Mouse (Mus musculus): ENCODE results near the gene Zbtb5. TPM values are rescaled to one million over a fixed set of nuclear protein-coding genes. Genes with fewer than 3 reads are reported as not detected.
"Not testable (repeated sequence)": the region's sequence is repeated elsewhere in the genome, so short reads cannot be mapped to it uniquely, and the experiment has no call there.

Gene Zbtb5
- total RNA-seq, 2 experiments from 2014 or later: 9.1 to 13.1 TPM

DNA sequence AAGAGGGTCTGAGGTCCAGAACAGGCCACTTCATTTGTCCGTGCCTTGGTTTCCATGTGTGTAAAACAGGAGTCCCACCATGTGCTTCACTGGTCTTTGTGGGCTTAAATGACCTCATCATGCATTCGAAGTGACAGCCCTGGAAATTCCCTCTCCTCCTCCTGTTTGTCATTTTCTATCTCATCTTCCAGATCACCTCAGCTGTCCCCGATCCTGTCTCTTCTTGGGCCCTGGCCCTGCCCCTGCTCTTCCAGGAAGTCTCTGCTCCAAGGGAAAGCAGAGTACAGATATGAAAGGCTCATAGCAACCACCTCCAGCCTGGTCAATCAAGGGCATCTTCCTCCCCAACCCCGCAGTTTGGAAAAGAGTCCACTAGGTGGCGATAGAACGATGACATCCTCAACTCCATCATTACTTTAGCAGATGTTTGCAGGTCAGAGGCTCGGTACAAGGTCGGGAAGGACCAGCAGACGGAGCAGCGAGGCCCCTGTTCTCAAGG, 41.6 kb downstream of the Zbtb5 start:
- peak; percentile 57 to 68 for DNase-seq

DNA sequence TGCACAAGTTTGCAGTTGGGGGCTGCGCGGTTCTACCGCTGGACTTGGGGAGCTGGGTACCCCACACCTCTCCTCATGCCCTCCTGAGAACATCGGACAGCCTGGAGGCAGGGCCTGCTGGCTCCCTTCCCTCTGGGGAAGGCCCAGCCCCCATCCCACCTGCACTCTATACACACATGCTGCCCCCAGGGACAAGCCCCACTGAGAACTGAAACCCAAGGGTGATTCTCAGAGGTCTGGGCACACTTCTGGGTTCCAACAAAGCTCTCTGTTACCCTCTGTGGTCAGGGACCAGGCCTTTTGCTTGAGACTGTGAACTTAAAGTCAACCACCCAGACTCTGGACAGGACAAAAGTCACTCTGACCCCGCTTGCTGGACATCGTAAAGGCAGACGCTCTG, 42.2 kb downstream of the Zbtb5 start:
- DNase-seq: no peak

DNA sequence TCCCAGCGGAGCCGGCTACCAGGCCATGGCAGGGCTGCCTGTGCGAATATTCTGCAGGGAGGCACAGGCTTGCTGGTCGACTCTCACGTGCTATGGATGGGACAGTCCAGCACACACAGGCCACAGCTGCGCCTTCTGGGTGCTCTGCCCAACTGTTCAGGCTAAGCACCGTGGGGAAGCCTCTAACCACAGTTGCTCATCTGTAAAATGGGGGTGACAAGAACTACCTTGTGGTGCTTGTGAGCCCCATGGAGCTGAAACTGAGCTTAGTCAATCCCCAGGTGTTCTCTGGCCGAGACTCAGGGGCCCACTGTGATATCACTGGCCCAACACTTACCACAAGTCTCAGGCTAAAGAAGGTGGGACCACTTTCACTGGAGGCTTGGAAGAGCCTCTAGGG, 44.8 kb downstream of the Zbtb5 start:
- DNase-seq: no peak

DNA sequence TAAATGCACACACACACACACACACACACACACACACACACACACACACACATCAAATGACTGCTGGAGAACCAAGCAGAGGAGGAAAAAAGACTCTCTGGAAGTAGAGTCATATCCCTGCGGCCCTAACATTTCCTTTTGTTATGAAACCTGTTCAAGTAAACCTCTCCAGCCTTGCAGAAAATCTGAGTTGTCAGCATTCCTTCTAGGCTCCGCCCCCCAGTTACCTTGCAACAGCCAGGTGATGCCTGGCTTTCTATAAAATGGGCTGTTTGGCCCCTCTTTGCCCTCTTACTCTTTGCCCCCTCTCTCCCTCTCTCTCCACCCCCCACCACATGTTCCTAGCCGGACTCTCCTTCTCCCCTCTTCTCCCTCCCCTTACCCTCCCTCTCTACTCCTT, 46.5 kb downstream of the Zbtb5 start:
- no peak for DNase-seq

DNA sequence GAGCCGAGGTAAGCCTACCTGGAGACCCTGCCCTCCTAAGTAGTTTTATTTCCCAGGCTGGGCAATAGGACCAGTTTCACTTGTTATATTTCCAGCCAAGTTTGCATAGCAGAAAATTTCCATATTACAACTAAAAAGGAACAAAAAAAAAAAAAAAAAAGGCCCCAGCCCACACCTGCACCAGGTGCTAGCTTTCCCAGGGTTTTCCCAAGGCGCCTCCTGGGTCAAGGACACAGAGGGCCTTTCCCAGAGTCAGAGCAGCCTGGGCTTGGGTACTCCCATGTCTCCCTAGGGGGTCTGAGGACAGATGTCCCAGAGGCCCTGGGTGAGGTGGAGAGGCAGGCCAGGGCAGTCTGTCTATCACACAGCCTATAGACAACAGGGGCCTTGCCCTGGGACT, 47.0 kb downstream of the Zbtb5 start:
- no peak for DNase-seq

DNA sequence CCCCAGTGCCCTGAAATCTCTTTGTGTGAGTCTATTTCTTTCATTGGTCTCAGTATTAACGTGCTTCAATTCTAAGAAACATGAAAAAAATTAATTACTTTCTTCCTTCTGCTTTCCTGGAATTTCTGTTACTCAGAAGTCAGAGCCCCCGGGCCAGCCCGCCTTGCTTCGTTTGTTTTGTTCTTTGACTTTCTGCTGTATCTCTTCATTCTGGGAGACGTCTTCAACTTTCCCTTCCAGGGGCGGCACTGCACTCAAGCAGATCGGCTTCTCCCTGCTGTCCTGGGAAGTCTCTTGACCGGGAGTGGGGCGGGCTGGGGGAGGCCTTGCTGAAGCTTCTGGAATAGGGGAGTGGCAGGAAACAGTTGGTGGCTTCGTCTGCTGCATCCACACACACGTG, 49.1 kb downstream of the Zbtb5 start:
- no peak for DNase-seq

DNA sequence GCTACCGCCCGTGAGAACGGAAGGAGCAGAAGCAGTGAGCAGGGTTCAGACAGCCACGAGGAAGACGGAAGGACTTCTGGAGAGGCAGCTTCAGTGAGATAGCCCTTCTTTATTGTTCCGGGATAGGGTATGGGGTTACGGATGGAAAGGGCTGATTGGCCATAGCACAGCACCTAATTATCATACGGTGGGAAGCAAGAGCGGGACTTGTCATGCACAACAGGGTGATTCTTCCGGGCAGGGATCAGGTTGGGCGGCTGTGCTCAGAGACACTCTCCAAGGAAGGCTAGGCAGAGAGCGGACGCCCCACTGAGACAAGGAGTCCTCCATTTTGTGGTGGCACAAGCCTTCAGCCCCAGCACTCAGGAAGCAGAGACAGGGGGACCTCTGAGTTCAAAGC, 53.0 kb downstream of the Zbtb5 start:
- DNase-seq: no peak

DNA sequence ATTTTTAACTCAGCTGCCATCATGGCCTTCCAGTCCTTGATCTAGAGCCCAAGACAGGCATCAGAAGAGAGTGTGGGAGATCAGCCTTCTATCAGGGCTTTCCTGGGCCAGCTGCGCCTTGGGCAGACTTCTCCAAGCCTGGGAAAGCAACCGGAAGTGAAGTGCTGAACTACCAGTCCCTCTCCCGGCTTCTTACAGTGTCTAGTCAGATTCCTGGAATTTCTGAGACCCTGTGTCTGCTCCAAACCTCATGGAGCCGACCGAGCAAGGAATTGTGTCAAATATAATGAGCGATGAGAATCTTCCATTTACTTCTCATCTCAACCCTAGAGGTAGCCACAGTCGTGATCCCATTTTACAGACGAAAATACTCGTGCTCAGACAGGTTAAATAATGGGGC, 53.4 kb downstream of the Zbtb5 start:
- DNase-seq: no peak

DNA sequence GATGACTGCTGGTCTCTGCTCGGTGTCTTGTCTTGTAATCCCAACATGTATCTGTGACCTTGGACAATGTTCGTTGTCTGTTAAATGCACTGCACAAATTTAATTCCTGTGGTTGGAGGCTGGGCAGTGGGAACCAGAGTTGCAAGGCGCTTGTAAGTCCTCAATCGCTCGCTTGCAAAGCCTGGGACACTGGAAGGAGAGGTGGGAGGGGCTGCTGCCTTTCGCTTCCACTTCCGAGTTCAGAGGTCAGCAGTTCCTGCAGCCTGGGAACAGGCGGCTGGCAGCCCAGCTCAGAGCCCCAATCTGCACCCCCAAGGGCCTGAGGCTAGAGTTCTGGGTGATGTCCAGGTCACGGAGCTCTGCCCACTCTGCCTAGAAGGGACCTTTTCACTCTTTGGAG, 59.2 kb downstream of the Zbtb5 start:
- DNase-seq: no peak

DNA sequence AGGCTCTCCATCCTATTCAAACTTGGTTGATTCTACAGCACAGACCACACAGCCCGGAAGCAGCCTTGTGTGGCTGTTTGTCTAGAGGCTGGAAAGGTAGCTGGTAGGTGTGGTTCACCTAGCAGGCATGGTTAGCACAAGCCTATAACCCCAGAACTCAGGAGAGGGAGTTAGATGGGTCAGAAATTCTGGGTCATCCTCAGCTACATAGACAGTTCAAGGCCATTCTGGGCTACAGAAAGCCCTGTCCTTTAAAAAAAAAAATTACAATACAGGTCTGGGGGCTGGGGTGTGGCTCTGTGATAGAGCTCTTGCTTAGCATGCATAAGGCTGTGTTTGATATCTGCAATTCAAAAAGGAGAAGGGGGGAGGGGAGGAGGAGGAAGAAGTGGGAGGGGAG, 63.9 kb downstream of the Zbtb5 start:
- no peak for DNase-seq

DNA sequence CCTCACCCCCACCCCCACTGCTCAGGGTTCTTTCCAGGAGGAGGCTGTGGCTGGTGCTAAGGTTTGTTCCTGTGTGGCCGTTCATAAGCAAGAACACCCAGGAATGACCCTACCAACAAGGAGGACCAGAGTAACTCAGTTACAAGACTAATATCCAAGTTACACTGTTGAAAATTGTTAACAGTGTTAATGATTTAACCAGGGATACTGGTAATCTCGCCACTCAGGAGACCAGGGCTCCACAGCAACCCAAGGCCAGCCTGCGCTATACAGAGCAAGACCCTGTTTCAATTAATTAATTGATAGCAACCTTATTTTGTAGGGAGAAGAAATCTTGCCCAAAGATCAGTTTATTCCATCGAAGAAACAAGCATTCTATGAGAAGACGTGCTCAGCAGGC, 64.7 kb downstream of the Zbtb5 start:
- no peak for DNase-seq

DNA sequence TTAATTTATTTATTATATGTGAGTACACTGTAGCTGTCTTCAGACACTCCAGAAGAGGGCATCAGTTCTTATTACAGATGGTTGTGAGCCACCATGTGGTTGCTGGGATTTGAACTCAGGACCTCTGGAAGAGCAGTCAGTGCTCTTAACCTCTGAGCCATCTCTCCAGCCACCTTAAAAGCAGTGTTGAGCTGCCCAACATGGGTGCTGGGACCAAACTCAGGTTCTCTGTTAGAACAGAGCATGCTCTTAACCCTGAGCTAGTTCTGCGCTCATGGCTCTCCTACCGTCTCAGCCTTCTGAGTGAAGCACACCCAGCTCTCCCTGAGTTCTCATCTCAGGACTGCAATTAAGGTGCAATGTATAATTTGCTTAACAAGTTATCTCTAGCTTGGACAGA, 66.1 kb downstream of the Zbtb5 start:
- not testable (repeated sequence) for DNase-seq

DNA sequence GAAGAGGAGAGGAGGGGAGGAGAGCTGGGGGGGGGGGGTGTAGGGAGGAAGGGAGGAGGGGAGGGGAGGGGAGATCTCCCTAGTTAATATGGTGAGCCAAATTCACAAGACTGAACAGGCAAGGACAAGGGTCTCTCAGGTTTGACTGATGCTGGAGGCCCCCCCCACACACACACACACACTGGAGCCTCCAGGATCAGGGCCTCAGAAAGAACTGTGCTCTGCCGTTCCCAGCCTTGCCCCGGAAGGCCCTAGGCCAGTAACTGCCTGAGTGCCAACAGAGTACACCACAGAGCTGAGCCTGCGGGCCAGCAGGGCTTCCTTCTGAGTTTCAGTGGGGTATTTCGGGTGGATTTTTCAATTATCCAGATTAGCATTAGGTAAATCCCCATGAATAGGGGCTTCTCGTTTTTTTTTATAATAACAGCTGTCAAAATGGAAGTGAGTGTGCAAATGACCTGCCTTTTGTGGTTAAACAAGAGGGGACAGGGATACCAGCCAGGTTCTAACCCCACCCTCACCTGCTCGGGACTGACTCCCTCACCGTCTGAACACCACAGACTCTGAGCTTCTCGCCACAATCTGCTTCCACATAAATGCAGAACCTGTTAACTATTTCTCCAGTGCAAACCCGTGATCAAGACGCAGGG, 67.7 kb downstream of the Zbtb5 start:
- no peak for DNase-seq

DNA sequence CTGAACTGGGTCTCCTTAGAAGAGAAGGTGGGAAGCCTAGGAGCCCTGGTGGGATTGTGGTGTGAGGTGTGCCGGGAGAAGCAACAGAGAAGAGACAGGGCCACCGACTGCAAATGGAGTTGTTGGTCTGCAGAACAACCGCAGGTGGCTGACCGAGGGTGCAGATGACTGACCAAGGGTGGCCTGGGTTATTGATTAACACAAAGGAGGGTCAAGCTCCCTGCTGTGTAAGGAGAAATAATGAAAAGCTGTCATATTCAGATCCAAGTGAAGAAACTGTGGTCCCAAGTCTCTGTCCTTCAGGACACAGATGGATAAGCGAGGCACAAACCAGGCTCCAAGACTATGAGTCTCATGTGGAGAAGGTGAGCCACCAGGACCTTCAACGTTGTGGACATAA, 68.7 kb downstream of the Zbtb5 start:
- DNase-seq: no peak

DNA sequence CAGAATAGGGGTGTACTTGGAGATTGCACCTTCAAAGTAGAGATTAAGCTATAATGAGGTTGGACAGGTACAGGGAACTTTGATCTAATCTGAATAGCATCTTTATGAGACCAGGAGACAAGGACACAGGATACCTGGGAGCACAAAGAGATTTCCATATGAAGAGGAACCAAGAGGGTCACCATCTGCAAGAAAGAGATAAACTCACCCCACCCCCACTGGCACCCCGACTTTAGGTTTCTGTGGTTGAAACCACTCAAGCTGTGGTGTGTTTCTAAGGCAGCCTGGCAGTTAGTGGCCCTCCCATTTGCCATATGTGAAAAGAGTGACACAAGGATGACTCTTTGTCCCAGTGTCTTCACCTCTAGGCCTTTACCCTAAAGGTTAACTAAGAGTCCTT, 70.0 kb downstream of the Zbtb5 start:
- no peak for DNase-seq

Other genes starting within 250 kb of the Zbtb5 start
- gene Grhpr, start 31.0 kb downstream of the Zbtb5 start, total RNA-seq (2021): 100 to 1,000 TPM; 176 to 181 TPM
- gene Polr1e, start 6.2 kb upstream of the Zbtb5 start, total RNA-seq (2021): 10 to 100 TPM; 15.9 to 20.4 TPM
- gene Fbxo10, start 72.2 kb upstream of the Zbtb5 start, total RNA-seq (2021): 10 to 100 TPM in 1 of 2 experiments, 1 to 10 TPM in 1; 7.2 to 10.6 TPM
- 100 to 1,000 TPM in 1 of 2 experiments, 10 to 100 TPM in 1; 90.2 to 110 TPM for gene Tomm5, start 95.7 kb upstream of the Zbtb5 start, total RNA-seq (2021)
- 1 to 10 TPM; 3.0 to 3.7 TPM for gene Frmpd1, start 172.5 kb upstream of the Zbtb5 start, total RNA-seq (2021)